Mouse (Mus musculus): ENCODE data around the gene Chmp4b. TPM values are rescaled to one million over a fixed set of nuclear protein-coding genes. Genes with fewer than 3 reads are reported as not detected.

Chmp4b gene
- polyA plus RNA-seq, 1 experiment from 2014 or later = 12.5 TPM

DNA sequence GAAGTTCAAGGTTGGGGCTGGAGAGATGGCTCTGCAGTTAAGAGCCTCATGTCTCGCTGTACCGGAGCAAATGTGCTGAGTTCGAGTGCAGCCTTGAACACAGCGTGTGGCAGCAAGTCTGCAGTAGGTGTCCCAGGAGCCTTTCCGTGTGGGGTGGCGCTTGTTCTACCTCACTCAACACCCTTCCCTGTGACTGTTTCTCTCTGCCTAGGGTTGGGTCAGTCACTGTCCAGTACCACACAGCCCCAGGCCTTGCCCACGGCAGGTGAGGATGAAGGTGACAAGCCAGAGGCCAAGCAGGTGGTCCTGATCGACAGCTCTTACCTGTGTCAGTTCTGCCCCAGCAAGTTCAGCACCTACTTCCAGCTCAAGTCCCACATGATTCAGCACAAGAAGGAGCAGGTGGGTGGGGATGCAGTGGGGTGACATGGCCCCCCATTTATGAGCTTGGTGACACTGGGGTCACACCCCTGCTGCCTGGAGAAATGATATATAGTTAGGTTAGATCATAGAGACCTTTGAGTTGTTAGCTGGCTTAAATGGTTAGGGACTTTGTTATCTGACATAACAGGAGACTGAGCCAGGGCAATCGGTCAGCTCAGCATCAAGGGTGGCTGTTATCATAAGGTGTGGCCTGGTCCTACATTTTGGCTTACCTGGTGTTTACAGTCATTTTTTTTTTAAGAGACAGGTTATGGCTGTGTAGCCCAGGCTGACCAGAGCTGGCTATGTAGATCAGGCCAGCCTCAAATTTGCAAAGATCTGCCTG is 17.4 kb upstream of the Chmp4b start:
- Histone ChIP-seq H3K27ac (ENCODE audit: low read depth, low read length) (0 out of 2 replicates have a peak overlapping the region, but pooled peaks have one; percentile 5), H3K4me3 (ENCODE audit: low read depth, low read length) (no peak overlapping the region), H3K27me3 (ENCODE audit: control insufficient read depth, insufficient read depth, low read length) (no peaks in the 10 kb centered on the region), H3K9me3 (replicated peaks; ENCODE audit: control insufficient read depth, low read length) (no peaks in the 10 kb centered on the region), H3K9ac (ENCODE audit: low read depth, low read length) (no peak overlapping the region), H3K4me1 (ENCODE audit: control insufficient read depth, insufficient read depth, low read length) (no peaks in the 10 kb centered on the region), H3K36me3 (ENCODE audit: control insufficient read depth, insufficient read depth, low read length) (peaks cover 12% of the 10 kb centered on the region), H3K4me2 (peak overlapping the region; percentile 27)
- no peak; the same call in 1 of the 2 replicates for ATAC-seq (replicated peaks; ENCODE audit: insufficient number of reproducible peaks, low FRiP score, low TSS enrichment)
- 84% methylated on average over 9 of the region's 9 CpGs for WGBS (ENCODE audit: insufficient replicate concordance)

DNA sequence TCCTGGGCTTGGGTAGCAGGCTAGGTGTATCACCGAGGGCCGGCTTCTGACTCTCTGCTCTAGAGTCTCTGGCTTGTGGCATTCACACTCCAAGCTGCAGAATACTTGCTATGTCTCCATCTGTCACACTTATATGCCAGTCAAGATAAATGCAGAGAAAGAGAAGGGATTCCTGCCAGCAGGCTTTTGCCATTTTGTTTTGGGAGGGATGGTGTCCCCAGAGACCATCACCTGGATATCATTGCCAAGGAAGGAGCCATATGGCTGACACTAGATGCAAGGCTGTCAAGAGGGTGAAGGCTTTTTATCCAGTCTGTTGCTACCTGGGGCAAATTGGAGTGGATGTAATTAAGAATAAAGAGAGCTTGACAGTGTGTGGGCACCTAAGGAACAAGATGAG is 15.7 kb upstream of the Chmp4b start:
- H3K4me1 ChIP-seq (ENCODE audit: control insufficient read depth, insufficient read depth, low read length) = no peaks in the 10 kb centered on the region
- H3K9me3 ChIP-seq (replicated peaks; ENCODE audit: control insufficient read depth, low read length) = no peaks in the 10 kb centered on the region
- WGBS (ENCODE audit: insufficient replicate concordance) = 85% methylated on average over 2 of the region's 2 CpGs
- H3K4me2 ChIP-seq = no peak overlapping the region
- H3K27me3 ChIP-seq (ENCODE audit: control insufficient read depth, insufficient read depth, low read length) = no peaks in the 10 kb centered on the region
- no peak overlapping the region for H3K9ac ChIP-seq (ENCODE audit: low read depth, low read length)
- no peak overlapping the region for H3K4me3 ChIP-seq (ENCODE audit: low read depth, low read length)
- H3K27ac ChIP-seq (ENCODE audit: low read depth, low read length) = no peak overlapping the region
- H3K36me3 ChIP-seq (ENCODE audit: control insufficient read depth, insufficient read depth, low read length) = peaks cover 12% of the 10 kb centered on the region
- no peak for ATAC-seq (replicated peaks; ENCODE audit: insufficient number of reproducible peaks, low FRiP score, low TSS enrichment)

DNA sequence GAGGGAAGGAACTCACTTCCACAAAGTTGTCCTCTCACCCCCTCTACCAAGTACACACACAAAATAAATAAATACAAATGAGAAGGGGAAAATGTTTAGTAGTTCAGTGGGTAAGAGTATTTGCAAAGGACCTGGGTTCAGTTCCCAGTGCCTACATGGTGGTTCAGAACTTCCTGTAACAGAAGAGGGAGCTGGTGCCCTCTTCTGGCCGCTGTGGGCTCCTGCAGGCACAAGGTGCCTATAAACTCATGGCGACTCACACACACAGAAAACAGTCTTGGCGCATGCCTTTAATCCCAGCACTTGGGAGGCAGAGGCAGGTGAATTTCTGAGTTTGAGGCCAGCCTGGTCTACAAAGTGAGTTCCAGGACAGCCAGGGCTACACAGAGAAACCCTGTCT is 13.0 kb upstream of the Chmp4b start:
- no peak overlapping the region for H3K9ac ChIP-seq (ENCODE audit: low read depth, low read length)
- no peak overlapping the region for H3K4me2 ChIP-seq
- H3K4me1 ChIP-seq (ENCODE audit: control insufficient read depth, insufficient read depth, low read length) = 0 out of 2 replicates have a peak, but pooled peaks cover 3% of the 10 kb centered on the region
- peaks cover 14% of the 10 kb centered on the region for H3K36me3 ChIP-seq (ENCODE audit: control insufficient read depth, insufficient read depth, low read length)
- ATAC-seq (replicated peaks; ENCODE audit: insufficient number of reproducible peaks, low FRiP score, low TSS enrichment) = no peak
- H3K9me3 ChIP-seq (replicated peaks; ENCODE audit: control insufficient read depth, low read length) = no peaks in the 10 kb centered on the region
- H3K4me3 ChIP-seq (ENCODE audit: low read depth, low read length) = no peak overlapping the region
- no peaks in the 10 kb centered on the region for H3K27me3 ChIP-seq (ENCODE audit: control insufficient read depth, insufficient read depth, low read length)
- 88% methylated on average over 3 of the region's 3 CpGs for WGBS (ENCODE audit: insufficient replicate concordance)
- H3K27ac ChIP-seq (ENCODE audit: low read depth, low read length) = no peak overlapping the region

DNA sequence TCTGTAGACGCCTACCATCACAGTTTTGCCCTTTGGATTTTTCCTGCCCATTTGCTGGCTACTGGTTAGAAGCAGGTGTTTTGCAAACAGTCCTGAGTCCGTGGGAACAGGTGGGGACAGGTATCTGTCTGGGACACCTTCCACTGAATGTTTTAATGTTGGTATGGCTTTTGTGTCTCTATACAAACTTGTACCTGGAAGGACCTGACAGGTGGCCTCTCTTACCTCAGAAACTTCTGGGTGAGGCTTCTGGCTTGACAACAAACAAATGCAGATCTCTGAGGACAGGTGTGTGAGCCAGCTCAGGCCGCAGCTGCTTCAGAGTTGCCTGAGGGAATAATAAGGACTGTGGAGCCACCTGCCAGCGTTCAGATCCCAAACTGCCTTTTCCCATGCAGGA is 12.4 kb upstream of the Chmp4b start:
- no peak overlapping the region for H3K4me2 ChIP-seq
- H3K27ac ChIP-seq (ENCODE audit: low read depth, low read length) = no peak overlapping the region
- ATAC-seq (replicated peaks; ENCODE audit: insufficient number of reproducible peaks, low FRiP score, low TSS enrichment) = no peak
- peaks cover 14% of the 10 kb centered on the region for H3K36me3 ChIP-seq (ENCODE audit: control insufficient read depth, insufficient read depth, low read length)
- H3K4me3 ChIP-seq (ENCODE audit: low read depth, low read length) = no peak overlapping the region
- H3K9me3 ChIP-seq (replicated peaks; ENCODE audit: control insufficient read depth, low read length) = no peaks in the 10 kb centered on the region
- WGBS (ENCODE audit: insufficient replicate concordance) = 90% methylated on average over 4 of the region's 4 CpGs
- 0 out of 2 replicates have a peak, but pooled peaks cover 3% of the 10 kb centered on the region for H3K4me1 ChIP-seq (ENCODE audit: control insufficient read depth, insufficient read depth, low read length)
- no peaks in the 10 kb centered on the region for H3K27me3 ChIP-seq (ENCODE audit: control insufficient read depth, insufficient read depth, low read length)
- no peak overlapping the region for H3K9ac ChIP-seq (ENCODE audit: low read depth, low read length)

DNA sequence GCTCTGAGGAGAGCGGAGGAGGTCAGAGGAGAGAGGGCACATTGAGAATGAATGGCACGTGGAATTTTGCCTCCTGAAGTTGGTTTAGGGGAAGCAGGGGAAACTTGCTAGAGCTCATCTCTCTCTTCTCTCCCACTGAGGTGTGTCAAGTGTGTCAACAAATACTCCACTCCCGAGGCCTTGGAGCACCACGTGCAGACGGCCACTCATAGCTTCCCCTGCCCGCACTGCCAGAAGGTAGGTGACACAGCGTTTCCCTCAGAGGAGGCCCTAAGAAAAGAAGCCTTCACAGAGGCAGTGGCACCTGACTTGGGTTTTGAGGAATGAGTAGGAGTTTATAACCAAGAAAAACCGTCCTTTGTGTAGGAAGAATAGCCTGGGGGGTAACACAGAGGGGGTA is 10.3 kb upstream of the Chmp4b start:
- peaks cover 17% of the 10 kb centered on the region for H3K36me3 ChIP-seq (ENCODE audit: control insufficient read depth, insufficient read depth, low read length)
- H3K27ac ChIP-seq (ENCODE audit: low read depth, low read length) = no peak overlapping the region

DNA sequence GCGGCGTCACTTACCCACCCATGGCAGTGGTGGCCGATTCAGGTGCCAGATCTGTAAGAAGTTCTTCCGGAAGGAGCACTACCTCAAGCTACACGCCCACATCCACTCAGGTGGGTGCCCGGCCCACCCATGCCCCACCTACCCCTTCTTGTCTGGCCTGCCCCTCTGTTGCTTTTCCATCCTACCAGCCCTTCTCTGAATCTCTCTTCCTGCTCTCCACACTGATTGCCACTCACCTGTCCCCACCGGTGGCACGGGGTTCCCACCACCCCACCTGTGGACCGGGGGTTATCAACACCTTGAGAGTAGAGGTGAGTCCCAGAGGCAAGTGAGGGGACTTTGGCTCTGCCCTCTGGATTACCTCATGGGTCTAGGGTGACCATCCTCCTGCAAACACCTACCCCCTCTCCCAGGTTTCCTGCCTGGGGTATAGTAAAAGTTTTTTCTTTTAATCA is 9.5 kb upstream of the Chmp4b start:
- Histone ChIP-seq H3K4me1 (ENCODE audit: control insufficient read depth, insufficient read depth, low read length) (0 out of 2 replicates have a peak, but pooled peaks cover 3% of the 10 kb centered on the region), H3K9me3 (replicated peaks; ENCODE audit: control insufficient read depth, low read length) (no peaks in the 10 kb centered on the region), H3K27me3 (ENCODE audit: control insufficient read depth, insufficient read depth, low read length) (no peaks in the 10 kb centered on the region), H3K36me3 (ENCODE audit: control insufficient read depth, insufficient read depth, low read length) (peaks cover 17% of the 10 kb centered on the region), H3K4me2 (no peak overlapping the region), H3K9ac (ENCODE audit: low read depth, low read length) (no peak overlapping the region), H3K27ac (ENCODE audit: low read depth, low read length) (no peak overlapping the region), H3K4me3 (ENCODE audit: low read depth, low read length) (no peak overlapping the region)
- WGBS (ENCODE audit: insufficient replicate concordance) = 93% methylated on average over 9 of the region's 9 CpGs
- no peak for ATAC-seq (replicated peaks; ENCODE audit: insufficient number of reproducible peaks, low FRiP score, low TSS enrichment)

More for the DNA sequence above, 10.3 kb upstream of the Chmp4b start:
- Histone ChIP-seq H3K9ac (ENCODE audit: low read depth, low read length) (no peak overlapping the region), H3K4me1 (ENCODE audit: control insufficient read depth, insufficient read depth, low read length) (0 out of 2 replicates have a peak, but pooled peaks cover 3% of the 10 kb centered on the region), H3K4me3 (ENCODE audit: low read depth, low read length) (no peak overlapping the region), H3K9me3 (replicated peaks; ENCODE audit: control insufficient read depth, low read length) (no peaks in the 10 kb centered on the region), H3K27me3 (ENCODE audit: control insufficient read depth, insufficient read depth, low read length) (no peaks in the 10 kb centered on the region), H3K4me2 (no peak overlapping the region)
- ATAC-seq (replicated peaks; ENCODE audit: insufficient number of reproducible peaks, low FRiP score, low TSS enrichment) = no peak
- 80% methylated on average over 8 of the region's 8 CpGs for WGBS (ENCODE audit: insufficient replicate concordance)

DNA sequence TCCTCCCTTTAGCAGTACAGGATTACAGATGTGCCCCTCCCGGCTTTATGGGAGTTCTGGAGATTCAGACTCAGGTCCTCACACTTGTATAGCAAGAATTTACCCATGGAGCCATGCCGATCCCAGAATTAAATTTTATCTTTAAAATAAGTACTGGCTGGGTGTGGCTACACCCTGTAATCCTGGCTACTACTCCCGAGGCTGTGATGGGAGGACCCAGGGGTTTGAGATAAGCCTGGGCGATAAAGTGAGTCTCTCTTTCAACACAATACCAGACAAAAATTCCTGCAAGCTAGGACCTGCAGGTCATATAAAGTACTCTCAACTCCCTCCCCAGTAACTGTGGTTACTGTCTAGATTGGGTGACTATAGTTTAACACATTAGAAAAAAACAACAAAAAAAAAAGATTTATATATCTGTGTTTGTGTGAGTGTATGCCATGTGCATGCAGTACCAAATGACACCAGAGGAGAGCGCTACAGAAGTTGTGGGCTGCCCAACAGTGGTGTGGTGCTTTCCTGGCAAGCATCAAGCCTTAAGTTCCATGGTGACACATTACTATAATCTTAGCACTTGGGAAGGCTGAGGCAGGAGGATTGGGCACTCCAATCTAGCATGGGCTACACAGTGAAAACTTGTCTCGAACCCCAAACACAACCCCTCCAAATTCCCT is 8.7 kb upstream of the Chmp4b start:
- Histone ChIP-seq H3K4me2 (no peak overlapping the region), H3K9me3 (replicated peaks; ENCODE audit: control insufficient read depth, low read length) (no peaks in the 10 kb centered on the region), H3K4me3 (ENCODE audit: low read depth, low read length) (no peak overlapping the region), H3K27ac (ENCODE audit: low read depth, low read length) (no peak overlapping the region), H3K9ac (ENCODE audit: low read depth, low read length) (no peak overlapping the region), H3K27me3 (ENCODE audit: control insufficient read depth, insufficient read depth, low read length) (no peaks in the 10 kb centered on the region), H3K4me1 (ENCODE audit: control insufficient read depth, insufficient read depth, low read length) (0 out of 2 replicates have a peak, but pooled peaks cover 3% of the 10 kb centered on the region), H3K36me3 (ENCODE audit: control insufficient read depth, insufficient read depth, low read length) (peaks cover 16% of the 10 kb centered on the region)
- WGBS (ENCODE audit: insufficient replicate concordance) = 60% methylated on average over 6 of the region's 6 CpGs
- no peak for ATAC-seq (replicated peaks; ENCODE audit: insufficient number of reproducible peaks, low FRiP score, low TSS enrichment)

DNA sequence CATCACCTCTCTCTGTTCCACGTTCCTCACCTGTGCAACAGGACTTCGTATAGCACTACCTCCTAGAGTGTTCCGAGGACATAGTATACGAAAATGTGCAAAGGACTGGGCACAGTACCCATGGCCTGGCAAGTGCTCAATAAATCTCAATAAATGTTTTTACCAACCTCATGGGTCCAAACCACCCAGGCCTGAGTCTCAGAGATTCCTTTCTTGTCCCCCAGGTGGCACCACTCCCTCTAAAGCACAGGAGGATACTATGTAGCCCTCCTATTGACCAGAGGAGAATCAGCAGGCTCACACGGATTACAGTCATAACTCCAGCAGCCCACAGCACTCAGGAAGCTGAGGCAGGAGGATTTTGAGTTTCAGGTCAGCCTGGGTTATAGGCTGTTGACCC is 4.9 kb upstream of the Chmp4b start:
- Histone ChIP-seq H3K4me3 (ENCODE audit: low read depth, low read length) (no peak overlapping the region), H3K27me3 (ENCODE audit: control insufficient read depth, insufficient read depth, low read length) (no peaks in the 10 kb centered on the region), H3K4me2 (no peak overlapping the region), H3K36me3 (ENCODE audit: control insufficient read depth, insufficient read depth, low read length) (peaks cover 7% of the 10 kb centered on the region; the same call in 1 of the 2 replicates), H3K9ac (ENCODE audit: low read depth, low read length) (no peak overlapping the region), H3K4me1 (ENCODE audit: control insufficient read depth, insufficient read depth, low read length) (0 out of 2 replicates have a peak, but pooled peaks cover 3% of the 10 kb centered on the region), H3K9me3 (replicated peaks; ENCODE audit: control insufficient read depth, low read length) (no peaks in the 10 kb centered on the region), H3K27ac (ENCODE audit: low read depth, low read length) (no peak overlapping the region)
- no peak for ATAC-seq (replicated peaks; ENCODE audit: insufficient number of reproducible peaks, low FRiP score, low TSS enrichment)
- 77% methylated on average over 5 of the region's 5 CpGs for WGBS (ENCODE audit: insufficient replicate concordance)
